20 mouse cellular contexts compared by ENCODE assay signal in genomic region chr17:30619153-30619552, GRCm38 (mm10). TPM values are rescaled to one million over a fixed set of nuclear protein-coding genes. Genes with fewer than 3 reads are reported as not detected.
A peak's percentile ranks its signal among the peaks of the same experiment; 100 is the strongest.
DNase-seq lines count a peak whose midpoint lies in the region; ATAC-seq and TF ChIP-seq lines count a peak whose summit lies in the region.
"Had no signal": no experiment of that assay in that cellular context is flagged by ENCODE, and none has a peak within 500 bp of the region (broad histone marks: within the 10 kb centered on the region; RNA-seq: fewer than 3 reads in every experiment).

No protein-coding gene starts in this region.

- H3K9ac ChIP-seq in lung, embryonic 14.5 days = no peak overlapping the region
- H3K9ac ChIP-seq: embryonic facial prominence, embryonic 15.5 days; forebrain, embryonic 12.5 days; forebrain, postnatal 0 days; limb, embryonic 13.5 days; liver, embryonic 15.5 days; midbrain, embryonic 12.5 days; neural tube, embryonic 13.5 days had no signal

- no peaks in the 10 kb centered on the region for H3K27me3 ChIP-seq in kidney, adult 2 months (replicated peaks; ENCODE audit: control insufficient read depth, insufficient read depth, low read length)
- H3K27me3 ChIP-seq in lung, embryonic 14.5 days (ENCODE audit: insufficient read depth, low read length) = no peaks in the 10 kb centered on the region
- H3K27me3 ChIP-seq: embryonic facial prominence, embryonic 15.5 days; forebrain, embryonic 12.5 days; limb, embryonic 13.5 days; liver, embryonic 15.5 days; midbrain, embryonic 12.5 days; neural tube, embryonic 13.5 days had no signal

- no peak overlapping the region for H3K4me3 ChIP-seq in kidney, adult 2 months (ENCODE audit: insufficient read depth, low read depth, low read length)
- H3K4me3 ChIP-seq in lung, embryonic 14.5 days (ENCODE audit: low read depth, low read length) = no peak overlapping the region
- H3K4me3 ChIP-seq: embryonic facial prominence, embryonic 15.5 days; forebrain, embryonic 12.5 days; limb, embryonic 13.5 days; liver, embryonic 15.5 days; midbrain, embryonic 12.5 days; neural tube, embryonic 13.5 days had no signal

- H3K9me3 ChIP-seq in lung, embryonic 14.5 days (ENCODE audit: low read depth, low read length) = no peaks in the 10 kb centered on the region
- H3K9me3 ChIP-seq: embryonic facial prominence, embryonic 15.5 days; forebrain, embryonic 12.5 days; limb, embryonic 13.5 days; liver, embryonic 15.5 days; midbrain, embryonic 12.5 days; neural tube, embryonic 13.5 days had no signal

- TF ChIP-seq POLR2A in kidney, adult 2 months (IDR thresholded peaks at IDR 0.05; ENCODE audit: low read depth, low read length) = no peak

- H3K27ac ChIP-seq in kidney, adult 2 months (ENCODE audit: insufficient read depth, low read depth, low read length) = peak overlapping the region; percentile 5
- no peak overlapping the region for H3K27ac ChIP-seq in lung, embryonic 14.5 days (ENCODE audit: low read depth)
- H3K27ac ChIP-seq: embryonic facial prominence, embryonic 15.5 days; forebrain, embryonic 12.5 days; limb, embryonic 13.5 days; liver, embryonic 15.5 days; midbrain, embryonic 12.5 days; neural tube, embryonic 13.5 days had no signal

- 18% methylated on average over 2 of the region's 2 CpGs for WGBS in kidney, adult 2 months
- WGBS in lung, embryonic 14.5 days = 21% methylated on average over 2 of the region's 2 CpGs

- DNase-seq in kidney, adult 2 months = peak; percentile 36
- DNase-seq in kidney, postnatal 14 days = no peak
- peak; percentile 59 for DNase-seq in lung, embryonic 14.5 days
- DNase-seq in lung, adult 18-20 months = no peak
- peak; percentile 2 for DNase-seq in urinary bladder, postnatal 10 days (ENCODE audit: low spot score)
- DNase-seq in urinary bladder, adult 18-20 months (ENCODE audit: low spot score in 2 of 2) = no peak
- DNase-seq in adrenal gland, postnatal 14 days = no peak
- DNase-seq: adrenal gland, postnatal 25 days; cerebellum, adult 11-12 months; cerebellum, adult 9-11 months; forebrain, postnatal 0 days; thymus, adult 2 months; thymus, postnatal 36 days had no signal

- ATAC-seq in lung, embryonic 14.5 days (ENCODE audit: insufficient read depth) = no peak
- ATAC-seq: forebrain, postnatal 0 days; hindbrain, embryonic 16.5 days had no signal

- no peak overlapping the region for H3K4me2 ChIP-seq in lung, embryonic 14.5 days
- H3K4me2 ChIP-seq: embryonic facial prominence, embryonic 15.5 days; forebrain, embryonic 12.5 days; limb, embryonic 13.5 days; liver, embryonic 15.5 days; midbrain, embryonic 12.5 days; neural tube, embryonic 13.5 days had no signal

- TF ChIP-seq CTCF in kidney, adult 2 months (conservative IDR thresholded peaks at IDR 0.05; ENCODE audit: insufficient read depth, insufficient read length, low read depth, low read length) = no peak
- TF ChIP-seq CTCF in lung, embryonic 14.5 days (IDR thresholded peaks at IDR 0.05; ENCODE audit: low read depth) = no peak

- no peaks in the 10 kb centered on the region for H3K36me3 ChIP-seq in kidney, adult 2 months (ENCODE audit: control insufficient read depth, insufficient read depth, low read length)
- H3K36me3 ChIP-seq in lung, embryonic 14.5 days (ENCODE audit: insufficient read depth) = no peaks in the 10 kb centered on the region
- H3K36me3 ChIP-seq: embryonic facial prominence, embryonic 15.5 days; forebrain, embryonic 12.5 days; limb, embryonic 13.5 days; liver, embryonic 15.5 days; midbrain, embryonic 12.5 days; neural tube, embryonic 13.5 days had no signal

- H3K4me1 ChIP-seq in kidney, adult 2 months (ENCODE audit: control insufficient read depth, insufficient read depth, low read length) = peaks cover 8% of the 10 kb centered on the region; the same call in 1 of the 2 replicates
- 0 out of 2 replicates have a peak, but pooled peaks cover 3% of the 10 kb centered on the region for H3K4me1 ChIP-seq in lung, embryonic 14.5 days (ENCODE audit: insufficient read depth)
- H3K4me1 ChIP-seq: embryonic facial prominence, embryonic 15.5 days; forebrain, embryonic 12.5 days; midbrain, embryonic 12.5 days; neural tube, embryonic 13.5 days had no signal

RNA-seq across cellular contexts. Expression of gene Dnah8, which starts 5.0 kb away (rescaled TPM):
- 0.30 and 1.2 TPM in 2 replicates for polyA plus RNA-seq in kidney, adult 2 months (2012; rRNA removed)
- 4.4 and 4.7 TPM in 2 replicates for polyA plus RNA-seq in lung, embryonic 14.5 days (2014; fragmentation: Nextera tagmentation; extraction: Ambion mirVana)
- 1.3 and 2.7 TPM in 2 replicates for total RNA-seq in adrenal gland, postnatal 14 days (2021)

RNA-seq across cellular contexts. Expression of gene Glo1, which starts 7.5 kb away (rescaled TPM):
- polyA plus RNA-seq in kidney, adult 2 months (2012; rRNA removed) = 66.6 and 89.0 TPM in 2 replicates
- polyA plus RNA-seq in lung, embryonic 14.5 days (2014; fragmentation: Nextera tagmentation; extraction: Ambion mirVana) = 234 and 238 TPM in 2 replicates
- total RNA-seq in adrenal gland, postnatal 14 days (2021) = 105 and 123 TPM in 2 replicates

RNA-seq across cellular contexts. Expression of gene Btbd9, which starts 42.9 kb away (rescaled TPM):
- 21.9 and 25.6 TPM in 2 replicates for polyA plus RNA-seq in kidney, adult 2 months (2012; rRNA removed)
- polyA plus RNA-seq in lung, embryonic 14.5 days (2014; fragmentation: Nextera tagmentation; extraction: Ambion mirVana) = 50.9 and 51.8 TPM in 2 replicates
- 35.9 and 36.9 TPM in 2 replicates for total RNA-seq in adrenal gland, postnatal 14 days (2021)

Comparison
In these comparisons a context has a peak if more than half of its experiments do, and no peak if none do; other contexts are left out.
1. DNase-seq: peak in kidney, adult 2 months (single experiment), lung, embryonic 14.5 days (single experiment) and urinary bladder, postnatal 10 days (single experiment); none in kidney, postnatal 14 days (single experiment), lung, adult 18-20 months (0 of 2), urinary bladder, adult 18-20 months (0 of 2) and adrenal gland, postnatal 14 days (single experiment).